Mouse (Mus musculus) heart, embryonic 16.5 days (tissue): ENCODE measurements around the gene Ppp1r14a. TPM values are rescaled to one million over a fixed set of nuclear protein-coding genes. Genes with fewer than 3 reads are reported as not detected.

Source experiments
- ATAC-seq: fragments of 200-750 bp; cut with Nextera tagmentation; replicated peaks from 2 replicates; pipeline ENCODE4 v1.8.0; 2017; ENCODE audit warnings: moderate number of reproducible peaks; ENCODE audit not compliant: insufficient read depth, low FRiP score; ENCODE audit errors: extremely low read depth
- H3K27ac ChIP-seq: fragments of 300-500 bp; sonication (generic); 2 replicates; pipeline ENCODE4 v1.5.1; 2014; ENCODE audit warnings: mild to moderate bottlenecking, low read length, control low read depth, moderate library complexity
- H3K27me3 ChIP-seq: fragments of 300-500 bp; sonication (generic); 2 replicates; pipeline ENCODE4 v1.6.1; 2014; ENCODE audit warnings: low read length, mixed read lengths; ENCODE audit not compliant: control insufficient read depth, insufficient read depth
- H3K36me3 ChIP-seq: fragments of 300-500 bp; sonication (generic); 2 replicates; pipeline ENCODE4 v1.6.1; 2014; ENCODE audit not compliant: control insufficient read depth, insufficient read depth
- H3K4me1 ChIP-seq: fragments of 300-500 bp; sonication (generic); 2 replicates; pipeline ENCODE4 v1.6.1; 2014; ENCODE audit warnings: low read length, mixed read lengths; ENCODE audit not compliant: control insufficient read depth, insufficient read depth
- H3K4me2 ChIP-seq: fragments of 300-500 bp; sonication (generic); 2 replicates; pipeline ENCODE4 v1.6.1; 2014; ENCODE audit warnings: low read depth, mild to moderate bottlenecking, control low read depth, low read length
- H3K4me3 ChIP-seq: fragments of 300-500 bp; sonication (generic); 2 replicates; pipeline ENCODE4 v1.5.1; 2014; ENCODE audit warnings: mild to moderate bottlenecking, control low read depth, low read length
- H3K9ac ChIP-seq: fragments of 300-500 bp; sonication (generic); 2 replicates; pipeline ENCODE4 v1.6.1; 2014; ENCODE audit warnings: low read length, control low read depth
- H3K9me3 ChIP-seq: fragments of 300-500 bp; sonication (generic); replicated peaks from 2 replicates; pipeline ENCODE4 v1.6.1; 2016; ENCODE audit warnings: low read length; ENCODE audit not compliant: control insufficient read depth
- WGBS: fragments of 180-500 bp; shearing (Covaris S2); extraction: QIAGEN DNeasy Blood & Tissue Kit; methylation state at CpG from one replicate; pipeline ENCODE4 v1.1.7; 2014; 5-methylcytosine and 5-hydroxymethylcytosine counted together
- polyA plus RNA-seq: library from polyadenylated mRNA; unstranded; fragments of >200 nt; fragmentation: Nextera tagmentation; extraction: Ambion mirVana; gene quantifications from 2 replicates; pipeline ENCODE4 v1.2.1, GENCODE M21; 2015

Ppp1r14a gene
- polyA plus RNA-seq, 1 experiment from 2014 or later, result 14.2 TPM

DNA sequence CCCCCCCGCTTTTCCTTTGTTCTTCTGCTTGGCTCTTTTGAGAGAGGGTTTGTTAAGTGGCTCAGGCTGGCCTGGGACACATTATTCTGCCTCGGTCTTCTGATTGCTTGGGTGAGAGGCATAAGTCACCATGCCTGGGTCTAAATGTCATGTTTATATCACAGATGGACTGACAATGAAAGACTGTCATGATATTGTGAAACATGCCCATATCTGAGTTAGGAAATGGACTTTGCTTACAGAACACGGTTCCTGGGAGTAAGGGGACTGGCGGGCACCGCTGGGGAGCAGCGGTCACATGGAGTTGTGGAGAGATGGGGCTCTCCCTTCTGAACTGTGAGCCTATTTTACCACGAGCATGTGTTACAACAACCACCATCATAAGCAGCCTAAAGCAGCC lies 45.0 kb downstream of the Ppp1r14a start:
- no peak overlapping the region for H3K9ac ChIP-seq
- no peak overlapping the region for H3K27ac ChIP-seq
- no peak for ATAC-seq
- H3K27me3 ChIP-seq, result no peaks in the 10 kb centered on the region
- 0 out of 2 replicates have a peak, but pooled peaks cover under 1% of the 10 kb centered on the region for H3K4me1 ChIP-seq
- H3K4me3 ChIP-seq, result no peak overlapping the region
- WGBS, result 67% methylated on average over 7 of the region's 7 CpGs
- H3K4me2 ChIP-seq, result no peak overlapping the region
- H3K9me3 ChIP-seq, result no peaks in the 10 kb centered on the region
- no peaks in the 10 kb centered on the region for H3K36me3 ChIP-seq

DNA sequence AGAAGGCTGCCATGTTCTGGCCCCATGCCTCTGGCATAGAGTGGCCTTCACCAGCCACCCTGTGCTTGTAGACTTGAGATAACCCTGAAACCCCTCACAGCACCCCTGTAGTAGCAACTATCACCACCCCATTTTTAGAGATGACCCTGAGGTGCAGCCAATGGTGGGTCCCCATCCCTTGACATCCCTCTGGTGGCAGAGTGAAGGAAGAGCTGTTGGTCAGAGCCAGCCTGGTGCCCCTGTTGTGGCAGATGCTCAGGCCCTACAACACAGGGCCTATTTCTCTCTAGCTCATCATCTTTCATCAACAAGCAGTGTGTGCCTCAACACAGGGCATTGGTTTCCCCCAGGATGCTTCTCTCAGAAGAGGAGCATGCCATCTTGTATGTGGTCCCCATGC lies 46.2 kb downstream of the Ppp1r14a start:
- Histone ChIP-seq H3K4me2 (no peak overlapping the region), H3K36me3 (no peaks in the 10 kb centered on the region), H3K9me3 (no peaks in the 10 kb centered on the region), H3K27ac (no peak overlapping the region), H3K4me3 (no peak overlapping the region), H3K4me1 (0 out of 2 replicates have a peak, but pooled peaks cover 2% of the 10 kb centered on the region), H3K9ac (no peak overlapping the region), H3K27me3 (no peaks in the 10 kb centered on the region)
- no peak for ATAC-seq

DNA sequence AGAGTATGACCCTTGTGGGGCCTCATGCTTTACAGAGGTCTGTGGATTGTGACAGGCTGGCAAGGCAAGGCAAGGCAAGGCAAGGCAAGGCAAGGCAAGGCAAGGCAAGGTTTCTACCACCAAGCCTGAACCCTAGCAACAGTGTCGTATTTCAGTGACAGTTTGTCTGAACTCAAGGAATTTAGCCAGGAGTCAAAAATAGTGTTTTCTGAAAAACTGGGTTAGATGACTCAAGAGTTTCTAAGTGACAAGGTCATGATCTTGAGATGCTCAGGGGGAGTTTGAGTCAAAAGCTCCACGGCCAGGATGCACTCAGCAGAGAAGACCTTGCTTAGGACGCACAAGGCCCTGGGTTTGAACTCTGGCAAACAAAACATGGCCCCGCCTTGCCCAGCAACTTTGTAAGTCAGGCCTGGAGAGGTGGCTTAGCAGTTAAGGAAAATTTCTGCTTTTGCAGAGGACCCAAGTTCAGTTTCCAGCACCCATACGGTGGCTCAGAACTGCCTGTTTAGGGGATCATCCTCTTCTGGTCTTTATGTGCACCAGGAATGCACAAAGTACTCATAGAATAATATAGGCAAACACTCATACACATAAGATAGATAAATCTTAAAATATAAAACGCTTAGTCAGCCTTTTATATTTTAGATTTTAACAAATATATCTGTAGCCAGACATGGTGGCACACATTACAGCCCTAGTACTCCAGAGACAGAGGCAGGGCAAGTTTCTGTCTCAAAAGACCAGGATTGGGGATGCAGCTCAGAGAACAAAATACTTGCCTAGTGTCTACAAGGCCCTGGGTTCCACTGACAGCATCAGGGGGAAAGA lies 46.9 kb downstream of the Ppp1r14a start:
- no peak overlapping the region for H3K4me2 ChIP-seq
- ATAC-seq, result no peak
- H3K36me3 ChIP-seq, result no peaks in the 10 kb centered on the region
- no peaks in the 10 kb centered on the region for H3K9me3 ChIP-seq
- H3K4me3 ChIP-seq, result no peak overlapping the region
- no peak overlapping the region for H3K27ac ChIP-seq
- 0 out of 2 replicates have a peak, but pooled peaks cover under 1% of the 10 kb centered on the region for H3K27me3 ChIP-seq
- 72% methylated on average over 6 of the region's 6 CpGs for WGBS
- H3K9ac ChIP-seq, result no peak overlapping the region
- H3K4me1 ChIP-seq, result 0 out of 2 replicates have a peak, but pooled peaks cover 2% of the 10 kb centered on the region

DNA sequence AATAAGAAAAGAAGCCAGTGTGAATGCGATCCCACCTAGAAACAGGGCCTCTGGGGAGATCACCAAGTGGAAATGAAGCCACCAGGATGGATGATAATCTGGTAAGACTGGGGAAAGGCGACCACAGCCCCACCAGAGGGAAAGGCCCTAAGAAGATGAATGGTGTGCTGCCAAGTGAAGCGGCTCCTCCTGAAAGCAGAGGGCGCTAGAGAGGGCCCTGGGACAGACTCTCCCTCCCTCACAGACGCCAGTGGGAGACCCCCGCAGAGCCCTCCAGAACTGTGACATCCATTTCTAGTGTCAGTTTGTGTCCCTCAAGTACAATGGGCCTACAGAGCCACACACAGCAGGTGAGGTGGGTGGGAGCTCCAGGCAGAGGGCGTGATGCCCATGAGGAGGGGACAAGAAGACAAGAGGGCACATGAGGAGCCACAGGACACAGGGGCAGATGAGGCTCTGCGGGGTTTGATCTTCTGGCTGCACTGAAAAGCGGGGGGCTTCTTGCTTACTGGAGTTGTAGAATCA lies 47.7 kb downstream of the Ppp1r14a start:
- Histone ChIP-seq H3K4me3 (no peak overlapping the region), H3K27me3 (0 out of 2 replicates have a peak, but pooled peaks cover 3% of the 10 kb centered on the region), H3K4me1 (0 out of 2 replicates have a peak, but pooled peaks cover 2% of the 10 kb centered on the region), H3K27ac (no peak overlapping the region), H3K4me2 (no peak overlapping the region), H3K36me3 (no peaks in the 10 kb centered on the region), H3K9ac (no peak overlapping the region), H3K9me3 (no peaks in the 10 kb centered on the region)
- ATAC-seq, result no peak
- WGBS, result 75% methylated on average over 9 of the region's 9 CpGs

- Histone ChIP-seq H3K4me2 (no peak overlapping the region), H3K27ac (no peak overlapping the region), H3K4me1 (0 out of 2 replicates have a peak, but pooled peaks cover 2% of the 10 kb centered on the region), H3K27me3 (0 out of 2 replicates have a peak, but pooled peaks cover 3% of the 10 kb centered on the region), H3K9ac (no peak overlapping the region), H3K9me3 (no peaks in the 10 kb centered on the region), H3K36me3 (no peaks in the 10 kb centered on the region), H3K4me3 (no peak overlapping the region)
- no peak for ATAC-seq
- WGBS, result 72% methylated on average over 2 of the region's 2 CpGs
Measured at GRCm38 (mm10) chr7:29337766-29338165, 48.7 kb downstream of the Ppp1r14a start.

DNA sequence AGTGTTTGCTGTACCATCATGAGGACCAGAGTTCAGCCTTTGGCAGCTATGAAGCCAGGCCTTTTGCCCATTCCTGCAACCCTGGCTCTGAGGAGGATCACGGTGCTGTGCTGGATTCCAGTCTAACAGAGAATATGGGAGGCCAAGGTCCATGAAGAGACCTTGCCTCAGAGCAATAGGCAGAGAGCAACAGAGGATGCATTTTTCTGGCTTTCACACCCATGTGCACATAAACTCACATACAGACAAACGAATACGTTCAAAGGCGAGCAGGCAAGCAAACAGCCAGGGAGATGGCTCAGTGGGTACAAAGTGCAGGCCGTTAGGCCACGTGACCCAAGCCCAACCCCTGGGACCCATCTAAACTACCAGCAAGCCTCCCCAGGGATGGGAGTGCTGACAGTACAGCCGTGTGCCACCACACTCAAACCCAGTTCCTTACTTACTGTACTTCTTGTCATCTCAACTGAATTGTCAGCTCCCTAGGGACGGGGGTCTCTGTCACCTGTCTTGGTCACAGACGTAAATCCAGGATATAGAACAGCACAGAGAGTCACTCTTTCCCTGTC lies 49.3 kb downstream of the Ppp1r14a start:
- no peaks in the 10 kb centered on the region for H3K36me3 ChIP-seq
- WGBS, result 80% methylated on average over 9 of the region's 9 CpGs
- 0 out of 2 replicates have a peak, but pooled peaks cover 3% of the 10 kb centered on the region for H3K27me3 ChIP-seq
- H3K9me3 ChIP-seq, result no peaks in the 10 kb centered on the region
- no peak overlapping the region for H3K9ac ChIP-seq
- ATAC-seq, result no peak
- 0 out of 2 replicates have a peak, but pooled peaks cover 2% of the 10 kb centered on the region for H3K4me1 ChIP-seq
- no peak overlapping the region for H3K4me3 ChIP-seq
- no peak overlapping the region for H3K27ac ChIP-seq
- H3K4me2 ChIP-seq, result no peak overlapping the region

DNA sequence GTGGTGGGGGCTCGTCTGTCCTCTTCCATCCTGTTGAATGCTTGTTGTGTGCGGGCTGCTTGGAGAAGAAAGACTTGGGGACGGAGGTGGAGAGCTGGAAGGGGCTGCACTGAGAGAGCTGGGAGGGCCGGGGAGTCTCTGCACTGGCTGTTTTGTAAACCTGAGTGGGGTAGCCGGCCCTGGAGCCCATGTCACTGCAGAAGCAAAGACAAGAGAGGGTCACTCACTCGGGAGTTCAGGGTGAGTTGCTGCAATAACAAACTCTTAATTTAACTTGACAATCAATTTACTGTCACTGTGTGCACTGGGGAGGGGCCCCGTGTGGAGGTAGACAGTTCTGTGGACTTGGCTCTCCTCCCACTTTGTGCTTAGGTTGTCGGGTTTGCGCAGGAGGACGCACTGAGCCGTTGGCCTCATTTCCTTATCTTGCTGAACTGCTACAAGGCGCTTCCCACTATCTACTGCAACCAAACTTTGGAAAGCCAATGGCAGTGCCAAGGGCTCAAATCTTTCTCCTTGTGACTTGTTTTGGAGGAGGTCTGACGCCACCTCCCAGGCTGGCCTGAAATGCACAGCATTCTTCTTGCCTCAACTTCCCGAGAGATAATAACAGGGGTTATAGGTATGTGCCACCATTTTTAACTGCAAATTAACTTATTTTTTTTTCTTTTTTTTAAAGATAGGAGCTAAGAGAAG lies 50.0 kb downstream of the Ppp1r14a start:
- ATAC-seq, result no peak
- H3K27me3 ChIP-seq, result 0 out of 2 replicates have a peak, but pooled peaks cover 3% of the 10 kb centered on the region
- H3K4me1 ChIP-seq, result 0 out of 2 replicates have a peak, but pooled peaks cover 2% of the 10 kb centered on the region
- H3K36me3 ChIP-seq, result no peaks in the 10 kb centered on the region
- no peak overlapping the region for H3K4me2 ChIP-seq
- WGBS, result 49% methylated on average over 14 of the region's 14 CpGs
- H3K27ac ChIP-seq, result no peak overlapping the region
- H3K9me3 ChIP-seq, result no peaks in the 10 kb centered on the region
- no peak overlapping the region for H3K4me3 ChIP-seq
- no peak overlapping the region for H3K9ac ChIP-seq

DNA sequence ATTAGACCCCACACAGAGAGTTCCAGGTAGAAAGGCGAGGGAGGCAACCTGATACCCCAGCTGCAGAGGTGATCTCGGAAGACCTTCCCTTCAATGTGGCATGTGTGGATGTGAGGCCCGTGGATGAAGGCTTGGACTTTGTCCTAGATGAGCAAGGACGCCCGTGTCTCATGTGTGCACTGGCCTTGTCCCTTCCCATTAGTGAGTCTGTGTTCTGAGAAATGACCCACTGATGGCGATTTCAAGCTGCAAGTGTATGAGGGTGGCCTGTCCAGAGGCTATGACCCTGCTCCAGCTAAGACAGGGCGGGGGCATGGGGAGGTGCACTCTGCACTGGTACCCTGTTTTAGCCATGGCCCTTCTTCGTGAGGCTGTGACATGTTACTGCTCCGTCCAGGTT lies 51.1 kb downstream of the Ppp1r14a start:
- WGBS, result 91% methylated on average over 9 of the region's 9 CpGs
- ATAC-seq, result no peak

More for the DNA sequence above, 51.1 kb downstream of the Ppp1r14a start:
- no peak overlapping the region for H3K27ac ChIP-seq
- no peak overlapping the region for H3K4me2 ChIP-seq
- H3K4me3 ChIP-seq, result no peak overlapping the region
- no peak overlapping the region for H3K9ac ChIP-seq
- H3K27me3 ChIP-seq, result 0 out of 2 replicates have a peak, but pooled peaks cover 3% of the 10 kb centered on the region
- no peaks in the 10 kb centered on the region for H3K36me3 ChIP-seq
- H3K4me1 ChIP-seq, result 0 out of 2 replicates have a peak, but pooled peaks cover 2% of the 10 kb centered on the region
- no peaks in the 10 kb centered on the region for H3K9me3 ChIP-seq
